Mouse (Mus musculus) megakaryocyte progenitor cell, adult 5-6 weeks (primary cell): Measurements from ENCODE around the gene Tmem259. TPM values are rescaled to one million over a fixed set of nuclear protein-coding genes. Genes with fewer than 3 reads are reported as not detected.

ENCODE experiments used
- ATAC-seq: replicated peaks from 2 replicates; pipeline ENCODE4 v1.8.0; 2016; ENCODE audit warnings: mild to moderate bottlenecking, moderate TSS enrichment, inconsistent platforms; ENCODE audit not compliant: poor library complexity
- total RNA-seq, 2 experiments: library from RNA; stranded (forward) in 1 of 2; stranded (reverse) in 1 of 2; fragments of 157-497, 149-512 nt in 1 of 2; fragments of 200-1000 nt in 1 of 2; gene quantifications; 2 replicates each; pipeline versions ENCODE4 v1.2.3 to v1.2.4; 2015 to 2017

Tmem259 gene
- total RNA-seq, 2 experiments from 2014 or later: 38.9 to 44.6 TPM

- peak; percentile 60 for ATAC-seq
Measured at GRCm38 (mm10) chr10:79924998-79925784, 58.9 kb downstream of the Tmem259 start.

Other genes starting within 250 kb of the Tmem259 start
Only the 30 nearest of the 33 such genes appear.
- gene Rnf126, start 217.4 kb downstream of the Tmem259 start, total RNA-seq (2015): 55.6 and 63.0 TPM in 2 replicates
- 18.4 and 20.2 TPM in 2 replicates for gene Rnf126, start 217.4 kb downstream of the Tmem259 start, total RNA-seq (2017)
- gene Fstl3, start 207.1 kb downstream of the Tmem259 start, total RNA-seq (2015): 1.6 and 2.7 TPM in 2 replicates
- 1.3 and 3.6 TPM in 2 replicates for gene Fstl3, start 207.1 kb downstream of the Tmem259 start, total RNA-seq (2017)
- 160 and 189 TPM in 2 replicates for gene Prss57, start 193.4 kb downstream of the Tmem259 start, total RNA-seq (2015)
- 95.1 and 100.0 TPM in 2 replicates for gene Prss57, start 193.4 kb downstream of the Tmem259 start, total RNA-seq (2017)
- 65.3 and 71.4 TPM in 2 replicates for gene Palm, start 190.8 kb downstream of the Tmem259 start, total RNA-seq (2015)
- 43.4 and 53.4 TPM in 2 replicates for gene Palm, start 190.8 kb downstream of the Tmem259 start, total RNA-seq (2017)
- gene Misp, start 163.3 kb downstream of the Tmem259 start, total RNA-seq (2015): not detected in 2 replicates
- 0.58 TPM in 1 of 2 replicates, not detected in the other for gene Misp, start 163.3 kb downstream of the Tmem259 start, total RNA-seq (2017)
- 218 and 262 TPM in 2 replicates for gene Ptbp1, start 129.9 kb downstream of the Tmem259 start, total RNA-seq (2015)
- gene Ptbp1, start 129.9 kb downstream of the Tmem259 start, total RNA-seq (2017): 172 and 187 TPM in 2 replicates
- gene Prtn3, start 109.9 kb downstream of the Tmem259 start, total RNA-seq (2015): 3,382 and 3,510 TPM in 2 replicates
- gene Prtn3, start 109.9 kb downstream of the Tmem259 start, total RNA-seq (2017): 738 and 1,001 TPM in 2 replicates
- 39.0 and 41.2 TPM in 2 replicates for gene Plppr3, start 109.7 kb downstream of the Tmem259 start, total RNA-seq (2015)
- 93.9 and 96.9 TPM in 2 replicates for gene Plppr3, start 109.7 kb downstream of the Tmem259 start, total RNA-seq (2017)
- gene Elane, start 98.1 kb downstream of the Tmem259 start, total RNA-seq (2015): 6,143 and 8,228 TPM in 2 replicates
- 2,359 and 2,989 TPM in 2 replicates for gene Elane, start 98.1 kb downstream of the Tmem259 start, total RNA-seq (2017)
- gene Cfd, start 93.5 kb downstream of the Tmem259 start, total RNA-seq (2015): 0.49 and 0.56 TPM in 2 replicates
- gene Cfd, start 93.5 kb downstream of the Tmem259 start, total RNA-seq (2017): 1.2 TPM in 1 of 2 replicates, not detected in the other
- 13.9 and 14.4 TPM in 2 replicates for gene Med16, start 75.4 kb downstream of the Tmem259 start, total RNA-seq (2015)
- 22.1 and 24.8 TPM in 2 replicates for gene Med16, start 75.4 kb downstream of the Tmem259 start, total RNA-seq (2017)
- gene Gm26602, start 73.5 kb downstream of the Tmem259 start, total RNA-seq (2015): not detected in 2 replicates
- not detected in 2 replicates for gene Gm26602, start 73.5 kb downstream of the Tmem259 start, total RNA-seq (2017)
- 0.15 TPM in 2 replicates for gene Kiss1r, start 67.4 kb downstream of the Tmem259 start, total RNA-seq (2015)
- 0.25 and 1.3 TPM in 2 replicates for gene Kiss1r, start 67.4 kb downstream of the Tmem259 start, total RNA-seq (2017)
- gene R3hdm4, start 63.1 kb downstream of the Tmem259 start, total RNA-seq (2015): 72.3 and 78.7 TPM in 2 replicates
- 35.1 and 50.7 TPM in 2 replicates for gene R3hdm4, start 63.1 kb downstream of the Tmem259 start, total RNA-seq (2017)
- gene Arid3a, start 57.3 kb downstream of the Tmem259 start, total RNA-seq (2015): 19.9 and 21.6 TPM in 2 replicates
- gene Arid3a, start 57.3 kb downstream of the Tmem259 start, total RNA-seq (2017): 31.0 and 32.2 TPM in 2 replicates
- gene Wdr18, start 24.2 kb downstream of the Tmem259 start, total RNA-seq (2015): 36.8 and 57.4 TPM in 2 replicates
- gene Wdr18, start 24.2 kb downstream of the Tmem259 start, total RNA-seq (2017): 24.6 and 29.7 TPM in 2 replicates
- gene Grin3b, start 13.6 kb downstream of the Tmem259 start, total RNA-seq (2015): not detected in 2 replicates
- not detected in 2 replicates for gene Grin3b, start 13.6 kb downstream of the Tmem259 start, total RNA-seq (2017)
- 50.5 and 52.8 TPM in 2 replicates for gene Cnn2, start 4.3 kb upstream of the Tmem259 start, total RNA-seq (2015)
- gene Cnn2, start 4.3 kb upstream of the Tmem259 start, total RNA-seq (2017): 73.3 and 84.1 TPM in 2 replicates
- 15.4 and 15.8 TPM in 2 replicates for gene Abca7, start 12.2 kb upstream of the Tmem259 start, total RNA-seq (2015)
- 17.0 and 17.5 TPM in 2 replicates for gene Abca7, start 12.2 kb upstream of the Tmem259 start, total RNA-seq (2017)
- 64.1 and 69.0 TPM in 2 replicates for gene Arhgap45, start 32.3 kb upstream of the Tmem259 start, total RNA-seq (2015)
- 112 and 121 TPM in 2 replicates for gene Arhgap45, start 32.3 kb upstream of the Tmem259 start, total RNA-seq (2017)
- 93.3 and 99.5 TPM in 2 replicates for gene Polr2e, start 55.5 kb upstream of the Tmem259 start, total RNA-seq (2015)
- gene Polr2e, start 55.5 kb upstream of the Tmem259 start, total RNA-seq (2017): 74.3 and 89.9 TPM in 2 replicates
- 253 and 271 TPM in 2 replicates for gene Gpx4, start 62.8 kb upstream of the Tmem259 start, total RNA-seq (2015)
- 358 and 365 TPM in 2 replicates for gene Gpx4, start 62.8 kb upstream of the Tmem259 start, total RNA-seq (2017)
- gene Sbno2, start 121.2 kb upstream of the Tmem259 start, total RNA-seq (2015): 16.9 and 19.5 TPM in 2 replicates
- gene Sbno2, start 121.2 kb upstream of the Tmem259 start, total RNA-seq (2017): 19.1 and 24.0 TPM in 2 replicates
- 71.7 and 81.1 TPM in 2 replicates for gene Stk11, start 131.5 kb upstream of the Tmem259 start, total RNA-seq (2015)
- 159 and 172 TPM in 2 replicates for gene Stk11, start 131.5 kb upstream of the Tmem259 start, total RNA-seq (2017)
- gene Atp5d, start 154.3 kb upstream of the Tmem259 start, total RNA-seq (2015): 187 and 199 TPM in 2 replicates
- gene Atp5d, start 154.3 kb upstream of the Tmem259 start, total RNA-seq (2017): 37.6 and 39.3 TPM in 2 replicates
- gene Cbarp, start 156.5 kb upstream of the Tmem259 start, total RNA-seq (2015): 3.8 and 4.8 TPM in 2 replicates
- gene Cbarp, start 156.5 kb upstream of the Tmem259 start, total RNA-seq (2017): 2.0 and 2.2 TPM in 2 replicates
- gene Midn, start 163.9 kb upstream of the Tmem259 start, total RNA-seq (2015): 21.4 and 22.2 TPM in 2 replicates
- 12.7 and 17.9 TPM in 2 replicates for gene Midn, start 163.9 kb upstream of the Tmem259 start, total RNA-seq (2017)
- gene Cirbp, start 181.7 kb upstream of the Tmem259 start, total RNA-seq (2015): 16.1 and 18.4 TPM in 2 replicates
- 35.4 and 60.4 TPM in 2 replicates for gene Cirbp, start 181.7 kb upstream of the Tmem259 start, total RNA-seq (2017)
- 17.2 and 18.2 TPM in 2 replicates for gene 1600002K03Rik, start 188.6 kb upstream of the Tmem259 start, total RNA-seq (2015)
- 13.4 and 13.5 TPM in 2 replicates for gene 1600002K03Rik, start 188.6 kb upstream of the Tmem259 start, total RNA-seq (2017)
- 0.54 TPM in 1 of 2 replicates, not detected in the other for gene Efna2, start 195.2 kb upstream of the Tmem259 start, total RNA-seq (2015)
- 0.37 TPM in 1 of 2 replicates, not detected in the other for gene Efna2, start 195.2 kb upstream of the Tmem259 start, total RNA-seq (2017)